Mouse (Mus musculus) ES-Bruce4 (cell line): ENCODE measurements around the gene Olfr629.

Experiments used
- CTCF ChIP-seq: IDR thresholded peaks from one replicate; pipeline ENCODE4 v1.8.1; 2011; ENCODE audit warnings: low read depth, low read length
- POLR2A ChIP-seq: IDR thresholded peaks from one replicate; pipeline ENCODE4 v1.8.1; 2011; ENCODE audit warnings: low read length; ENCODE audit not compliant: insufficient read depth

GRCm38 (mm10) chr7:103792669-103793388 is 48.1 kb upstream of the Olfr629 start:
- TF ChIP-seq CTCF (peak; percentile 15), POLR2A (no peak)
